In genomic region chr8:120937474-120937873, GRCm38 (mm10) we compare ENCODE assay signal across 19 mouse cellular contexts.
DNase-seq lines count a peak whose midpoint lies in the region; ATAC-seq and TF ChIP-seq lines count a peak whose summit lies in the region.
"Had no signal": no experiment of that assay in that cellular context is flagged by ENCODE, and none has a peak within 500 bp of the region (broad histone marks: within the 10 kb centered on the region; RNA-seq: fewer than 3 reads in every experiment).

No protein-coding gene starts in this region.

- no peaks in the 10 kb centered on the region for H3K36me3 ChIP-seq in hindbrain, embryonic 10.5 days
- no peaks in the 10 kb centered on the region for H3K36me3 ChIP-seq in hindbrain, embryonic 14.5 days (replicated peaks; ENCODE audit: control insufficient read depth, insufficient read depth)
- no peaks in the 10 kb centered on the region for H3K36me3 ChIP-seq in lung, embryonic 14.5 days (ENCODE audit: insufficient read depth)
- H3K36me3 ChIP-seq in stomach, embryonic 14.5 days (ENCODE audit: control insufficient read depth, insufficient read depth, low read length), result no peaks in the 10 kb centered on the region
- H3K36me3 ChIP-seq: embryonic facial prominence, embryonic 13.5 days; liver, embryonic 13.5 days had no signal

- peaks cover 92% of the 10 kb centered on the region for H3K27me3 ChIP-seq in hindbrain, embryonic 10.5 days (ENCODE audit: insufficient read depth, poor library complexity, severe bottlenecking)
- H3K27me3 ChIP-seq in hindbrain, embryonic 14.5 days (ENCODE audit: control insufficient read depth, insufficient read depth, low read length), result peaks cover 27% of the 10 kb centered on the region
- H3K27me3 ChIP-seq in lung, embryonic 14.5 days (ENCODE audit: insufficient read depth, low read length), result no peaks in the 10 kb centered on the region
- H3K27me3 ChIP-seq in stomach, embryonic 14.5 days (ENCODE audit: control insufficient read depth, insufficient read depth, low read length), result no peaks in the 10 kb centered on the region
- H3K27me3 ChIP-seq: liver, embryonic 13.5 days had no signal

- H3K4me2 ChIP-seq in hindbrain, embryonic 14.5 days (replicated peaks), result no peak overlapping the region
- no peak overlapping the region for H3K4me2 ChIP-seq in lung, embryonic 14.5 days
- no peak overlapping the region for H3K4me2 ChIP-seq in stomach, embryonic 14.5 days (replicated peaks; ENCODE audit: low read depth, low read length)
- H3K4me2 ChIP-seq: embryonic facial prominence, embryonic 13.5 days; liver, embryonic 13.5 days; midbrain, embryonic 11.5 days had no signal

- no peaks in the 10 kb centered on the region for H3K9me3 ChIP-seq in hindbrain, embryonic 10.5 days
- H3K9me3 ChIP-seq in hindbrain, embryonic 14.5 days (ENCODE audit: control insufficient read depth, low read length), result no peaks in the 10 kb centered on the region
- no peaks in the 10 kb centered on the region for H3K9me3 ChIP-seq in lung, embryonic 14.5 days (ENCODE audit: low read depth, low read length)
- no peaks in the 10 kb centered on the region for H3K9me3 ChIP-seq in stomach, embryonic 14.5 days (ENCODE audit: control insufficient read depth, low read depth, low read length)
- H3K9me3 ChIP-seq: embryonic facial prominence, embryonic 13.5 days; liver, embryonic 13.5 days had no signal

- 53% methylated on average over 7 of the region's 9 CpGs for WGBS in hindbrain, embryonic 10.5 days
- 47% methylated on average over 9 of the region's 9 CpGs for WGBS in hindbrain, embryonic 14.5 days
- 14% methylated on average over 8 of the region's 9 CpGs for WGBS in lung, embryonic 14.5 days
- WGBS in stomach, embryonic 14.5 days, result 21% methylated on average over 9 of the region's 9 CpGs

- no peak overlapping the region for H3K4me3 ChIP-seq in hindbrain, embryonic 10.5 days
- H3K4me3 ChIP-seq in hindbrain, embryonic 14.5 days (replicated peaks; ENCODE audit: low read length), result no peak overlapping the region
- no peak overlapping the region for H3K4me3 ChIP-seq in lung, embryonic 14.5 days (ENCODE audit: low read depth, low read length)
- no peak overlapping the region for H3K4me3 ChIP-seq in stomach, embryonic 14.5 days (ENCODE audit: low read depth, low read length)
- H3K4me3 ChIP-seq: embryonic facial prominence, embryonic 13.5 days; layer of hippocampus, adult 2 months; liver, embryonic 13.5 days had no signal

- TF ChIP-seq CTCF in lung, embryonic 14.5 days (IDR thresholded peaks at IDR 0.05; ENCODE audit: low read depth), result no peak

- peak; percentile 51 for DNase-seq in hindbrain, embryonic 10.5 days (ENCODE audit: low spot score)
- DNase-seq in hindbrain, embryonic 14.5 days (ENCODE audit: low spot score), result no peak
- DNase-seq in lung, embryonic 14.5 days, result peak; percentile 86
- DNase-seq in lung, postnatal 14 days, result no peak
- peak; percentile 60 for DNase-seq in embryo, embryonic 9.5 days (ENCODE audit: extremely low spot score)
- DNase-seq in gastrocnemius, postnatal 25 days, result no peak
- no peak for DNase-seq in cerebellum, postnatal 10 days
- DNase-seq: adrenal gland, adult 8-10 months; cerebellum, adult 9-10 months; heart, adult 11 months; heart, postnatal 10 days; liver, embryonic 13.5 days; right cerebral cortex, postnatal 4 days; thymus, postnatal 4 days had no signal

- no peak overlapping the region for H3K9ac ChIP-seq in hindbrain, embryonic 14.5 days
- H3K9ac ChIP-seq in lung, embryonic 14.5 days, result no peak overlapping the region
- H3K9ac ChIP-seq in stomach, embryonic 14.5 days (replicated peaks; ENCODE audit: low read depth, low read length), result no peak overlapping the region
- H3K9ac ChIP-seq: embryonic facial prominence, embryonic 13.5 days; liver, embryonic 13.5 days had no signal

- no peak for ATAC-seq in hindbrain, embryonic 14.5 days (ENCODE audit: low FRiP score)
- peak; percentile 93 for ATAC-seq in lung, embryonic 14.5 days (ENCODE audit: insufficient read depth)
- peak; percentile 77 for ATAC-seq in stomach, embryonic 14.5 days (ENCODE audit: insufficient number of reproducible peaks, insufficient read depth, low FRiP score, low read depth)
- ATAC-seq: hindbrain, embryonic 16.5 days had no signal

- no peak overlapping the region for H3K27ac ChIP-seq in hindbrain, embryonic 10.5 days
- H3K27ac ChIP-seq in hindbrain, embryonic 14.5 days, result no peak overlapping the region
- H3K27ac ChIP-seq in lung, embryonic 14.5 days (ENCODE audit: low read depth), result no peak overlapping the region; the same call in 1 of the 2 replicates
- H3K27ac ChIP-seq in stomach, embryonic 14.5 days (ENCODE audit: low read length), result peak overlapping the region; percentile 59; the same call in 1 of the 2 replicates
- H3K27ac ChIP-seq: embryonic facial prominence, embryonic 13.5 days; layer of hippocampus, adult 2 months; liver, embryonic 13.5 days had no signal

- peaks cover 43% of the 10 kb centered on the region for H3K4me1 ChIP-seq in hindbrain, embryonic 10.5 days (replicated peaks)
- H3K4me1 ChIP-seq in hindbrain, embryonic 14.5 days (replicated peaks; ENCODE audit: control insufficient read depth, insufficient read depth, low read length), result no peaks in the 10 kb centered on the region
- H3K4me1 ChIP-seq in lung, embryonic 14.5 days (ENCODE audit: insufficient read depth), result peaks cover 15% of the 10 kb centered on the region; the same call in 1 of the 2 replicates
- H3K4me1 ChIP-seq in stomach, embryonic 14.5 days (ENCODE audit: control insufficient read depth, insufficient read depth, low read length), result peaks cover 29% of the 10 kb centered on the region

Comparison
In these comparisons a context has a peak if more than half of its experiments do, and no peak if none do; other contexts are left out.
1. DNase-seq: peak in hindbrain, embryonic 10.5 days (single experiment), lung, embryonic 14.5 days (single experiment) and embryo, embryonic 9.5 days (single experiment); none in hindbrain, embryonic 14.5 days (single experiment), lung, postnatal 14 days (single experiment), gastrocnemius, postnatal 25 days (single experiment) and cerebellum, postnatal 10 days (0 of 2).